Comparison of ENCODE assay signal across 15 mouse cellular contexts in genomic region chrX:36108601-36109000, GRCm38 (mm10). TPM values are rescaled to one million over a fixed set of nuclear protein-coding genes. Genes with fewer than 3 reads are reported as not detected.
"Had no signal": no experiment of that assay in that cellular context is flagged by ENCODE, and none has a peak within 500 bp of the region (broad histone marks: within the 10 kb centered on the region; RNA-seq: fewer than 3 reads in every experiment).

No protein-coding gene starts in this region.

- H3K4me2 ChIP-seq: lung, embryonic 15.5 days; midbrain, embryonic 11.5 days; stomach, embryonic 15.5 days had no signal

- H3K27ac ChIP-seq: kidney, postnatal 0 days; liver, embryonic 14.5 days; lung, embryonic 15.5 days; macrophage; stomach, embryonic 15.5 days had no signal

- H3K9me3 ChIP-seq: lung, embryonic 15.5 days; stomach, embryonic 15.5 days had no signal

- H3K4me3 ChIP-seq: lung, embryonic 15.5 days; stomach, embryonic 15.5 days had no signal

- DNase-seq: kidney, postnatal 25 days; layer of hippocampus, adult 9-11 months; lung, adult 18-20 months; midbrain, embryonic 14.5 days; right cerebral cortex, postnatal 25 days; spleen, adult 18-20 months; thymus, adult 18-20 months; thymus, postnatal 36 days had no signal

- H3K4me1 ChIP-seq: stomach, embryonic 15.5 days had no signal

- H3K9ac ChIP-seq: liver, embryonic 14.5 days; lung, embryonic 15.5 days; stomach, embryonic 15.5 days had no signal

- H3K27me3 ChIP-seq: lung, embryonic 15.5 days; stomach, embryonic 15.5 days had no signal

- H3K36me3 ChIP-seq: lung, embryonic 15.5 days; stomach, embryonic 15.5 days had no signal

RNA-seq across cellular contexts. Expression of gene Il13ra1, which starts 3.3 kb away (rescaled TPM):
- total RNA-seq: megakaryocyte-erythroid progenitor cell, adult 5-6 weeks had no signal
